Mouse (Mus musculus): ENCODE measurements at regions not wholly inside any gene's neighbourhood (a gene's known extent, or its start where the extent isn't known, plus 50 kb on each side); places are given as distances from the start of the nearest gene placed in this dataset.
A peak's percentile ranks its signal among the peaks of the same experiment; 100 is the strongest.

DNA sequence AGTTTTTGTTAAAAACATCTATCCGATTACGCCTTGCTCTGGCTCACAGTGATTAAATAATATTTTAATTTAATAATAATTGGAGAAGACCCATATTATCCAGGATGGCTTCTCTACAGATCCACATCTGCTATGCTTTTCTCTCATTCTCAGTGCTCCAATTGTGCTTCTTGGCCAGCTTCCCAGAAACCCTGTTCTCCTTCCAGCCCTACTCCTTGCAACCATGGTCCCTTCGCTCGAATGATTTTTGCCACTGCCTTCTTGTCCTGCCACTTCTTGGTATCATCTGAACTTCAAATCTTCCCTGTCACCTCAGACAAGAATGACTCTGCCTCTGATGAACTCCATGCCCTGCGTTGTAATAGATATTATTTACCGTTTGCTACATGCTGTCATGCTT, 95.0 kb upstream of the Trim52 start:
- no peak overlapping the region for H3K4me2 ChIP-seq
- 0 out of 2 replicates have a peak overlapping the region, but pooled peaks have one; percentile 5 for H3K27ac ChIP-seq (replicated peaks)
- H3K36me3 ChIP-seq, result no peaks in the 10 kb centered on the region
- 0 out of 2 replicates have a peak, but pooled peaks cover 2% of the 10 kb centered on the region for H3K4me1 ChIP-seq
- 0 out of 2 replicates have a peak, but pooled peaks cover 7% of the 10 kb centered on the region for H3K9me3 ChIP-seq
- H3K27me3 ChIP-seq (replicated peaks), result no peaks in the 10 kb centered on the region
- no peak overlapping the region for H3K9ac ChIP-seq
- no peak for ATAC-seq (ENCODE audit: extremely low read depth, insufficient number of reproducible peaks, low FRiP score, low TSS enrichment)
- 77% methylated on average over 6 of the region's 6 CpGs for WGBS
- H3K4me3 ChIP-seq, result no peak overlapping the region

GRCm38 (mm10) chr14:106011991-106012427, 94.0 kb upstream of the Trim52 start:
- no peak for ATAC-seq (ENCODE audit: extremely low read depth, insufficient number of reproducible peaks, low FRiP score, low TSS enrichment)
- no peak overlapping the region for H3K4me2 ChIP-seq
- H3K9ac ChIP-seq, result no peak overlapping the region
- H3K9me3 ChIP-seq, result 0 out of 2 replicates have a peak, but pooled peaks cover 7% of the 10 kb centered on the region
- no peak overlapping the region for H3K4me3 ChIP-seq
- H3K27me3 ChIP-seq (replicated peaks), result no peaks in the 10 kb centered on the region
- H3K4me1 ChIP-seq, result 0 out of 2 replicates have a peak, but pooled peaks cover 2% of the 10 kb centered on the region
- H3K36me3 ChIP-seq, result no peaks in the 10 kb centered on the region
- 60% methylated on average over 6 of the region's 6 CpGs for WGBS
- 0 out of 2 replicates have a peak overlapping the region, but pooled peaks have one; percentile 4 for H3K27ac ChIP-seq (replicated peaks)

GRCm38 (mm10) chr14:106022806-106023205, 83.2 kb upstream of the Trim52 start:
- no peaks in the 10 kb centered on the region for H3K27me3 ChIP-seq (replicated peaks)
- no peak overlapping the region for H3K9ac ChIP-seq
- WGBS, result 80% methylated on average over 7 of the region's 7 CpGs
- no peak overlapping the region for H3K4me3 ChIP-seq
- H3K9me3 ChIP-seq, result no peaks in the 10 kb centered on the region
- H3K4me1 ChIP-seq, result no peaks in the 10 kb centered on the region
- H3K27ac ChIP-seq (replicated peaks), result no peak overlapping the region
- H3K36me3 ChIP-seq, result no peaks in the 10 kb centered on the region
- H3K4me2 ChIP-seq, result no peak overlapping the region
- ATAC-seq (ENCODE audit: extremely low read depth, insufficient number of reproducible peaks, low FRiP score, low TSS enrichment), result no peak

- Histone ChIP-seq H3K27ac (replicated peaks) (no peak overlapping the region), H3K36me3 (no peaks in the 10 kb centered on the region), H3K4me3 (no peak overlapping the region), H3K4me1 (no peaks in the 10 kb centered on the region), H3K4me2 (no peak overlapping the region), H3K9me3 (peaks cover 11% of the 10 kb centered on the region), H3K27me3 (replicated peaks) (no peaks in the 10 kb centered on the region), H3K9ac (no peak overlapping the region)
- no peak for ATAC-seq (ENCODE audit: extremely low read depth, insufficient number of reproducible peaks, low FRiP score, low TSS enrichment)
- WGBS, result 60% methylated on average over 4 of the region's 4 CpGs
Observed at GRCm38 (mm10) chr14:106026815-106027214, 79.2 kb upstream of the Trim52 start.

GRCm38 (mm10) chr14:106027686-106028085, 78.3 kb upstream of the Trim52 start:
- no peaks in the 10 kb centered on the region for H3K27me3 ChIP-seq (replicated peaks)
- H3K27ac ChIP-seq (replicated peaks), result no peak overlapping the region
- no peaks in the 10 kb centered on the region for H3K4me1 ChIP-seq
- ATAC-seq (ENCODE audit: extremely low read depth, insufficient number of reproducible peaks, low FRiP score, low TSS enrichment), result no peak
- H3K9me3 ChIP-seq, result peaks cover 11% of the 10 kb centered on the region
- H3K36me3 ChIP-seq, result no peaks in the 10 kb centered on the region
- no peak overlapping the region for H3K4me3 ChIP-seq
- H3K9ac ChIP-seq, result no peak overlapping the region
- H3K4me2 ChIP-seq, result no peak overlapping the region
- 81% methylated on average over 5 of the region's 5 CpGs for WGBS

- ATAC-seq (ENCODE audit: extremely low read depth, insufficient number of reproducible peaks, low FRiP score, low TSS enrichment), result no peak
- Histone ChIP-seq H3K36me3 (no peaks in the 10 kb centered on the region), H3K9ac (no peak overlapping the region), H3K4me2 (no peak overlapping the region), H3K4me1 (no peaks in the 10 kb centered on the region), H3K27me3 (replicated peaks) (no peaks in the 10 kb centered on the region), H3K9me3 (peaks cover 11% of the 10 kb centered on the region), H3K4me3 (no peak overlapping the region), H3K27ac (replicated peaks) (no peak overlapping the region)
- WGBS, result 80% methylated on average over 1 of the region's 1 CpGs
Observed at GRCm38 (mm10) chr14:106031094-106031493, 74.9 kb upstream of the Trim52 start.

GRCm38 (mm10) chr14:106033793-106034192, 72.2 kb upstream of the Trim52 start:
- no peak for ATAC-seq (ENCODE audit: extremely low read depth, insufficient number of reproducible peaks, low FRiP score, low TSS enrichment)
- 0 out of 2 replicates have a peak, but pooled peaks cover 3% of the 10 kb centered on the region for H3K9me3 ChIP-seq
- no peaks in the 10 kb centered on the region for H3K4me1 ChIP-seq
- no peaks in the 10 kb centered on the region for H3K27me3 ChIP-seq (replicated peaks)
- H3K27ac ChIP-seq (replicated peaks), result no peak overlapping the region
- no peak overlapping the region for H3K4me2 ChIP-seq
- no peaks in the 10 kb centered on the region for H3K36me3 ChIP-seq
- WGBS, result 64% methylated on average over 2 of the region's 2 CpGs
- no peak overlapping the region for H3K4me3 ChIP-seq
- H3K9ac ChIP-seq, result no peak overlapping the region

DNA sequence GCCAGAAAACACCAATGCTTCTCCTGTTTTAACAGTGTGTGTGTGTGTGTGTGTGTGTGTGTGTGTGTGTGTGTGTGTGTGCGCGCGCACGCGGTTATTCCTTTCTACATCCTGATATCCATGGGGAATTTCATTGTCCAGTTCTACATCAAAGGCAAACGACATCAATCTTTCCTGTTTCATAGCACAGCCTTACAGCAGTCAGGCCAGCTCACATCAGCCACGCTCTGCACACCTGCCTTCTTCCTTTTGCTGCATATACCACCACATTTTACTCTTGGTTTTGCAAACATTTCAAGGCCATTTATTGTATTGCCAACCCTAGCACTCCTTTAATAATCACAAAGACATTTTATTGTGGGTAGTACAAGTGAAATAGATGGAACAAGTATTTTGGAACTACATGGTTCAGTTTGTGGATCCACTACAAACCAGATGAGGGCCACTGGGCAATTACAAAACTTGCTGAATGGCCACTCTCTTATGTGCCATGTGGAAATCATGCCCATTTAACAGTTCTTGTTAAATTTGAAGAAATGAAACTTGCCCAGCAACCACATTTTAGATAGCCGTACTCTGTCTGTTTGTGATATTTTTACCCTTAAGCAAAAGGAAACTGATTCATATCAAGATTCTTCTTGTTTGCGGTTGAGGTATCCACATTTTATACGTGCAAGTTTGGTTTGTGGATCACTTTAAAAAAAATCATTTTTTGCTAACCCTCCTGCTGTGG, 70.9 kb upstream of the Trim52 start:
- Histone ChIP-seq H3K27ac (replicated peaks) (no peak overlapping the region), H3K9ac (no peak overlapping the region), H3K4me3 (no peak overlapping the region), H3K4me1 (no peaks in the 10 kb centered on the region), H3K9me3 (no peaks in the 10 kb centered on the region), H3K4me2 (no peak overlapping the region), H3K36me3 (no peaks in the 10 kb centered on the region), H3K27me3 (replicated peaks) (no peaks in the 10 kb centered on the region)
- ATAC-seq (ENCODE audit: extremely low read depth, insufficient number of reproducible peaks, low FRiP score, low TSS enrichment), result no peak
- 85% methylated on average over 10 of the region's 10 CpGs for WGBS

DNA sequence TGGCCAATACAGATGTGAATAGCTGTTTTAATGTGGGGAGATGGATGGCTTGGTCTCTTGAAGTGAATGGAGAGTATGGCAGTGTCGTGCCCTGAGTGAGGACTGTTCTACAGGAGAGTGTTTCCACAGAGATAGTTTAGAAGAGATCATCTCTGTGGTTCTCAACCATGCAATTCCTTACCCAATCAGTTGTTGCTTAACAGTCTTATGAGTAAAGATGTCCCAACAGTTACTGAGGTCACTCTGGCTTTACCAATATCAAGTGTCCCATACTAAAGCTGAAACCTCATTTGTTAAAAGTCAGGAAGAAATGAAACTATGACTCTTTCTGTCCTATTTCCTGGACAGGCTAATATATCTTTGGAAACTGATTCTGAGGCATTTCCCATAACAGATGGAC, 61.7 kb upstream of the Trim52 start:
- no peaks in the 10 kb centered on the region; the same call in 1 of the 2 replicates for H3K9me3 ChIP-seq
- ATAC-seq (ENCODE audit: extremely low read depth, insufficient number of reproducible peaks, low FRiP score, low TSS enrichment), result no peak
- H3K4me1 ChIP-seq, result no peaks in the 10 kb centered on the region
- H3K4me2 ChIP-seq, result no peak overlapping the region
- H3K36me3 ChIP-seq, result no peaks in the 10 kb centered on the region
- no peaks in the 10 kb centered on the region for H3K27me3 ChIP-seq (replicated peaks)
- no peak overlapping the region for H3K4me3 ChIP-seq
- no peak overlapping the region for H3K9ac ChIP-seq
- 74% methylated on average over 1 of the region's 1 CpGs for WGBS
- H3K27ac ChIP-seq (replicated peaks), result no peak overlapping the region

GRCm38 (mm10) chr14:106050231-106050630, 55.8 kb upstream of the Trim52 start:
- H3K4me1 ChIP-seq, result no peaks in the 10 kb centered on the region
- WGBS, result 61% methylated on average over 1 of the region's 1 CpGs
- no peak for ATAC-seq (ENCODE audit: extremely low read depth, insufficient number of reproducible peaks, low FRiP score, low TSS enrichment)
- H3K36me3 ChIP-seq, result no peaks in the 10 kb centered on the region
- no peak overlapping the region for H3K27ac ChIP-seq (replicated peaks)
- no peak overlapping the region for H3K9ac ChIP-seq
- H3K27me3 ChIP-seq (replicated peaks), result no peaks in the 10 kb centered on the region
- H3K4me2 ChIP-seq, result no peak overlapping the region
- no peak overlapping the region for H3K4me3 ChIP-seq
- no peaks in the 10 kb centered on the region; the same call in 1 of the 2 replicates for H3K9me3 ChIP-seq

DNA sequence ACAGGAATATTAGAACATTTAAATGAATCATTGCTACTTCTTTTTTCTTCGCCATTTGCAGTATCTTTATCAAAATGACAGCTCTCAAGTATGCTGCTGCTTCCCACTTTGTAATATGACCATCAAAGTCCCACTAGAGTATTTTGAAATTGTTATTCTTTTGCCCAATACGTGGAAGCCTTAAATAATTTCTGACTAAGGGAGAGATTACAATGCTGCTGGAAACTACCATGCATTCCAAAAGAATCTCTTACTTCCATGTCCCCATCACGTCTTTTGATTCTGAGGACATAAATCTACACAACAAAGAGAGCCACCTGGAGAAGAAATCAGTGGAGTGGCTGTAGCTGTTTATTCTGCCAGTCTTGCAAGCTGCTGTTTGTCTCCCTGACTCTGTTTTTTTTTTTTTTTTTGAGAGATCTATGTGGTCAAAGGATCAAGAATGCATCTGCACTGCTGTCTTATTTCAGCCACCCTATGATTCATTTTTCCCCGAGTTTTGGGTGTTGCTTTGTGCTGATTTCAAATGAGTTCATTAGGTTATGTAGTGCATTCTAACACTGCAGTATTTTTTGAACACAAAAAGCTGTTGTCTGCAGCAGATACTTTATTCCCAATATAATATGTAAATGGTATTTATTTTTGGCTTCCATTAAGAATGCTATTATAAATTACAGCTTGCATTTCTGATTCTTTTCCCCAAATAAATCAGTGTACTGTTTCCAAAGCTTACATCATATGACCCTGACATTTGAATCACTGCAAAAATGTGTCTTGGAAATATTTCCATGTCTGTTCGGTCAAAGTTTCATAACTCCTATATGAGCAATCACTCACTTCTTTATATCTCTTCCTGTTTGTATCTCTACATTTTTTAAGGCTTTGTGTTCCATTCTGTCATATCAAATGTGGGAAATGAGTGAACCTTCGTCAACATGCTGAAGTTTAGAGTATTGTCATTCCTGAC, 53.1 kb upstream of the Trim52 start:
- Histone ChIP-seq H3K36me3 (no peaks in the 10 kb centered on the region), H3K4me3 (no peak overlapping the region), H3K4me2 (no peak overlapping the region), H3K27ac (replicated peaks) (no peak overlapping the region), H3K9ac (no peak overlapping the region), H3K4me1 (no peaks in the 10 kb centered on the region), H3K27me3 (replicated peaks) (no peaks in the 10 kb centered on the region), H3K9me3 (no peaks in the 10 kb centered on the region)
- ATAC-seq (ENCODE audit: extremely low read depth, insufficient number of reproducible peaks, low FRiP score, low TSS enrichment), result no peak
- WGBS, result 47% methylated on average over 6 of the region's 6 CpGs

Data from heart, embryonic 13.5 days (tissue).